Mouse (Mus musculus) thymus, adult 2 months (tissue): ENCODE data around the gene Epas1. TPM values are rescaled to one million over a fixed set of nuclear protein-coding genes. Genes with fewer than 3 reads are reported as not detected.

Experiments
- DNase-seq: peaks from one replicate; pipeline ENCODE4 v3.0.0; 2021
- H3K27ac ChIP-seq: fragments of 200-500 bp; 2 replicates; pipeline ENCODE4 v1.5.1; 2012; ENCODE audit warnings: low read length, control low read depth; ENCODE audit not compliant: control insufficient read depth, insufficient read depth
- H3K27me3 ChIP-seq: fragments of 200-500 bp; 2 replicates; pipeline ENCODE4 v1.6.1; 2012; ENCODE audit warnings: mild to moderate bottlenecking, low read length, moderate library complexity, mixed read lengths; ENCODE audit not compliant: control insufficient read depth, insufficient read depth
- H3K36me3 ChIP-seq: fragments of 200-500 bp; 2 replicates; pipeline ENCODE4 v1.6.1; 2012; ENCODE audit warnings: mild to moderate bottlenecking, low read length, moderate library complexity; ENCODE audit not compliant: control insufficient read depth, insufficient read depth
- H3K4me1 ChIP-seq: fragments of 200-500 bp; replicated peaks from 2 replicates; pipeline ENCODE4 v1.6.1; 2012; ENCODE audit warnings: low read length; ENCODE audit not compliant: control insufficient read depth, insufficient read depth
- H3K4me3 ChIP-seq: fragments of 200-500 bp; 2 replicates; pipeline ENCODE4 v1.5.1; 2012; ENCODE audit warnings: mild to moderate bottlenecking, low read length, control low read depth, moderate library complexity; ENCODE audit not compliant: control insufficient read depth, insufficient read depth
- CTCF ChIP-seq: fragments of 200-500 bp; IDR thresholded peaks from 2 replicates; pipeline ENCODE4 v1.5.1; 2012; ENCODE audit warnings: mild to moderate bottlenecking, control low read depth, low read length, moderate library complexity, borderline replicate concordance; ENCODE audit not compliant: control insufficient read depth, poor library complexity, insufficient read depth; ENCODE audit errors: extremely low read depth
- POLR2A ChIP-seq: fragments of 200-500 bp; IDR thresholded peaks from 2 replicates; pipeline ENCODE4 v1.6.1; 2012; ENCODE audit warnings: mild to moderate bottlenecking, low read length, control low read depth, moderate library complexity; ENCODE audit not compliant: control insufficient read depth, poor library complexity, insufficient read depth; ENCODE audit errors: extremely low read depth
- WGBS: fragments of 180-500 bp; shearing (Covaris S2); methylation state at CpG from one replicate; pipeline ENCODE4 v1.1.7; 2018; 5-methylcytosine and 5-hydroxymethylcytosine counted together
- polyA plus RNA-seq: library from polyadenylated mRNA; depleted of rRNA; stranded (reverse); fragments of >200 nt; gene quantifications from 2 replicates; pipeline ENCODE4 v1.2.3, GENCODE M21; 2012

Gene Epas1
- polyA plus RNA-seq, 1 experiment, result 18.9 TPM

- no peaks in the 10 kb centered on the region for H3K36me3 ChIP-seq
- TF ChIP-seq CTCF (no peak), POLR2A (no peak)
- H3K4me1 ChIP-seq, result peaks cover 30% of the 10 kb centered on the region
- H3K27ac ChIP-seq, result no peak overlapping the region
- peak; percentile 24 for DNase-seq
- H3K4me3 ChIP-seq, result no peak overlapping the region
- H3K27me3 ChIP-seq, result no peaks in the 10 kb centered on the region
- WGBS, result 92% methylated on average over 5 of the region's 5 CpGs
Measured at GRCm38 (mm10) chr17:86803653-86804052, 50.2 kb downstream of the Epas1 start.

- H3K36me3 ChIP-seq, result no peaks in the 10 kb centered on the region
- H3K27me3 ChIP-seq, result no peaks in the 10 kb centered on the region
- no peak overlapping the region for H3K27ac ChIP-seq
- H3K4me1 ChIP-seq, result no peaks in the 10 kb centered on the region
- no peak for DNase-seq
- WGBS, result 12% methylated on average over 4 of the region's 4 CpGs
- no peak for TF ChIP-seq CTCF
- TF ChIP-seq POLR2A, result no peak
- H3K4me3 ChIP-seq, result no peak overlapping the region
Measured at GRCm38 (mm10) chr17:86812029-86812428, 58.5 kb downstream of the Epas1 start.

- TF ChIP-seq CTCF (no peak), POLR2A (no peak)
Measured at GRCm38 (mm10) chr17:86814320-86814719, 60.8 kb downstream of the Epas1 start.

GRCm38 (mm10) chr17:86815016-86815865 is 61.7 kb downstream of the Epas1 start:
- no peaks in the 10 kb centered on the region for H3K27me3 ChIP-seq
- H3K36me3 ChIP-seq, result no peaks in the 10 kb centered on the region
- WGBS, result 89% methylated on average over 24 of the region's 24 CpGs
- H3K4me1 ChIP-seq, result no peaks in the 10 kb centered on the region
- no peak overlapping the region for H3K27ac ChIP-seq
- no peak overlapping the region for H3K4me3 ChIP-seq
- DNase-seq, result no peak
- no peak for TF ChIP-seq POLR2A
- TF ChIP-seq CTCF, result no peak

More at GRCm38 (mm10) chr17:86814320-86814719, 60.8 kb downstream of the Epas1 start:
- Histone ChIP-seq H3K36me3 (no peaks in the 10 kb centered on the region), H3K27me3 (no peaks in the 10 kb centered on the region), H3K27ac (no peak overlapping the region), H3K4me1 (no peaks in the 10 kb centered on the region), H3K4me3 (no peak overlapping the region)
- 65% methylated on average over 1 of the region's 1 CpGs for WGBS
- DNase-seq, result no peak

GRCm38 (mm10) chr17:86822017-86822737 is 68.7 kb downstream of the Epas1 start:
- Histone ChIP-seq H3K27me3 (no peaks in the 10 kb centered on the region), H3K36me3 (no peaks in the 10 kb centered on the region), H3K4me3 (no peak overlapping the region), H3K27ac (no peak overlapping the region), H3K4me1 (no peaks in the 10 kb centered on the region)
- DNase-seq, result no peak
- 94% methylated on average over 8 of the region's 8 CpGs for WGBS
- no peak for TF ChIP-seq CTCF
- no peak for TF ChIP-seq POLR2A

- H3K27me3 ChIP-seq, result no peaks in the 10 kb centered on the region
- no peaks in the 10 kb centered on the region for H3K36me3 ChIP-seq
- TF ChIP-seq CTCF (no peak), POLR2A (no peak)
- no peak overlapping the region for H3K27ac ChIP-seq
- WGBS, result 72% methylated on average over 18 of the region's 18 CpGs
- no peak overlapping the region for H3K4me3 ChIP-seq
- 0 out of 2 replicates have a peak, but pooled peaks cover 5% of the 10 kb centered on the region for H3K4me1 ChIP-seq
- DNase-seq, result no peak
Measured at GRCm38 (mm10) chr17:86824502-86825162, 71.1 kb downstream of the Epas1 start.
